In genomic region chr6:117928746-117929145, GRCm38 (mm10) we compare ENCODE assay signal across 28 mouse cellular contexts. TPM values are rescaled to one million over a fixed set of nuclear protein-coding genes. Genes with fewer than 3 reads are reported as not detected.
"Had no signal": no experiment of that assay in that cellular context is flagged by ENCODE, and none has a peak within 500 bp of the region (broad histone marks: within the 10 kb centered on the region; RNA-seq: fewer than 3 reads in every experiment).

No protein-coding gene starts in this region.

- H3K27me3 ChIP-seq: limb, embryonic 13.5 days; liver, embryonic 12.5 days; liver, embryonic 15.5 days; lung, embryonic 15.5 days; megakaryocyte, embryonic 14.5 days; midbrain, embryonic 13.5 days had no signal

- H3K4me1 ChIP-seq: limb, embryonic 10.5 days; lung, embryonic 15.5 days; midbrain, embryonic 10.5 days; midbrain, embryonic 13.5 days had no signal

- H3K9ac ChIP-seq: limb, embryonic 13.5 days; liver, embryonic 12.5 days; liver, embryonic 15.5 days; lung, embryonic 15.5 days; midbrain, embryonic 13.5 days had no signal

- H3K4me2 ChIP-seq: limb, embryonic 13.5 days; liver, embryonic 12.5 days; liver, embryonic 15.5 days; lung, embryonic 15.5 days; midbrain, embryonic 13.5 days had no signal

- H3K9me3 ChIP-seq: limb, embryonic 10.5 days; limb, embryonic 13.5 days; liver, embryonic 12.5 days; liver, embryonic 15.5 days; lung, embryonic 15.5 days; megakaryocyte, embryonic 14.5 days; midbrain, embryonic 10.5 days; midbrain, embryonic 13.5 days had no signal

- H3K27ac ChIP-seq: kidney, postnatal 0 days; layer of hippocampus, adult 2 months; limb, embryonic 10.5 days; limb, embryonic 13.5 days; liver, embryonic 15.5 days; lung, embryonic 15.5 days; midbrain, embryonic 10.5 days; midbrain, embryonic 13.5 days; stomach, postnatal 0 days had no signal

- DNase-seq: kidney, postnatal 25 days; layer of hippocampus, adult 9-11 months; liver; lung, adult 18-20 months; lung, postnatal 10 days; lung, postnatal 36 days; right cerebral cortex, adult 18-20 months; right cerebral cortex, postnatal 14 days; right cerebral cortex, postnatal 4 days; thymus, adult 18-20 months; thymus, postnatal 36 days had no signal

- H3K4me3 ChIP-seq: layer of hippocampus, adult 2 months; limb, embryonic 10.5 days; limb, embryonic 13.5 days; liver, embryonic 12.5 days; liver, embryonic 15.5 days; lung, embryonic 15.5 days; megakaryocyte, embryonic 14.5 days; midbrain, embryonic 10.5 days; midbrain, embryonic 13.5 days had no signal

- ATAC-seq: liver, embryonic 12.5 days; midbrain, embryonic 13.5 days; midbrain, embryonic 16.5 days had no signal

RNA-seq across cellular contexts. Expression of gene Fxyd4, which starts 8.7 kb away (rescaled TPM):
- total RNA-seq: layer of hippocampus, adult 2 months; layer of hippocampus, postnatal 25 days; left cerebral cortex, adult 18-20 months; left cerebral cortex, postnatal 25 days; monocyte, adult 5-6 weeks had no signal
- polyA plus RNA-seq: large intestine, adult 2 months had no signal
